Mouse (Mus musculus) embryonic stem cell, embryonic (primary cell): ENCODE data around the gene Extl1.

Experiments
- CTCF ChIA-PET, 4 experiments: fragments of 300-600 bp in 2 of 4; fragments of 350-600 bp in 2 of 4; sonication (Branson Sonifier 250); formaldehyde crosslinking; loops; one replicate each; lab custom pipeline; 2022; ENCODE audit warnings: inconsistent platforms in 2 of 4; lab: Charles Lee
- POLR2A ChIA-PET, 4 experiments: fragments of 300-600 bp in 2 of 4; fragments of 350-600 bp in 2 of 4; sonication (Branson Sonifier 250); formaldehyde crosslinking; loops; one replicate each; lab custom pipeline; 2022; ENCODE audit warnings: antibody characterized with exemption in 4 of 4, inconsistent platforms in 1 of 4; lab: Charles Lee

The Extl1 gene

GRCm38 (mm10) chr4:134324655-134325054 lies 59.0 kb downstream of the Extl1 start:
- CTCF ChIA-PET: interaction anchor here in 2 of 4 experiments (0.6 to 1.7 kb wide), 2 partner anchors 63 to 975 kb away, joined by 3 to 5 read pairs; no protein-coding TSS in a partner anchor
- POLR2A ChIA-PET: interaction anchor here in 1 of 4 experiments (0.6 kb wide), 1 partner anchor 156 kb away, joined by 10 read pairs; no protein-coding TSS in a partner anchor

GRCm38 (mm10) chr4:134321524-134321923 lies 62.1 kb downstream of the Extl1 start:
- POLR2A ChIA-PET: interaction anchor here in 3 of 4 experiments (0.6 to 3.0 kb wide), 8 partner anchors 15 to 579 kb away, joined by 3 to 11 read pairs (median 4); partner anchors contain the start of gene Slc30a2 (in 1 of the 3)
- CTCF ChIA-PET: interaction anchor here in 3 of 4 experiments (0.6 to 2.6 kb wide), 15 partner anchors 9 to 881 kb away, joined by 3 to 8 read pairs (median 4); partner anchors contain the start of gene Pafah2 (in 1 of the 3)

- POLR2A ChIA-PET: interaction anchor here in 2 of 4 experiments (0.6 to 1.2 kb wide), 3 partner anchors 21 to 184 kb away, joined by 3 to 4 read pairs (median 3); no protein-coding TSS in a partner anchor
- CTCF ChIA-PET: interaction anchor here in 2 of 4 experiments (1.2 to 1.3 kb wide), 2 partner anchors 28 to 37 kb away, joined by 3 to 4 read pairs; no protein-coding TSS in a partner anchor
These were observed 64.0 kb downstream of the Extl1 start for GRCm38 (mm10) chr4:134319674-134320073.

GRCm38 (mm10) chr4:134319074-134319473 lies 64.6 kb downstream of the Extl1 start:
- ChIA-PET POLR2A (interaction anchor here in 2 of 4 experiments (0.9 to 1.2 kb wide), 2 partner anchors 22 to 32 kb away, joined by 3 to 4 read pairs; no protein-coding TSS in a partner anchor), CTCF (interaction anchor here in 2 of 4 experiments (1.2 to 1.3 kb wide), 2 partner anchors 27 to 38 kb away, joined by 3 to 4 read pairs; no protein-coding TSS in a partner anchor)

- ChIA-PET POLR2A (interaction anchor here (0.5 to 6.4 kb wide), 41 partner anchors 9 to 1246 kb away, joined by 3 to 47 read pairs (median 4); partner anchors contain the start of genes Slc30a2 (in 2 of the 4), Aunip (in 1 of the 4), Cep85 (in 1 of the 4) and Grrp1 (in 1 of the 4)), CTCF (interaction anchor here in 3 of 4 experiments (0.6 to 3.7 kb wide), 25 partner anchors 13 to 908 kb away, joined by 3 to 16 read pairs (median 3); partner anchors contain the start of genes Cep85 (in 1 of the 3), Pafah2 (in 1 of the 3) and Sh3bgrl3 (in 1 of the 3))
These were observed 67.3 kb downstream of the Extl1 start for GRCm38 (mm10) chr4:134316390-134316789.

- POLR2A ChIA-PET: interaction anchor here in 3 of 4 experiments (0.5 to 6.4 kb wide), 43 partner anchors 11 to 384 kb away, joined by 3 to 47 read pairs (median 5); partner anchors contain the start of genes Cep85 (in 2 of the 3), Pdik1l (in 2 of the 3), Slc30a2 (in 2 of the 3) and Aunip (in 1 of the 3)
These were observed 68.2 kb downstream of the Extl1 start for GRCm38 (mm10) chr4:134315470-134315869.

GRCm38 (mm10) chr4:134314876-134315275 lies 68.8 kb downstream of the Extl1 start, which contains the start of gene Trim63:
Gene Trim63, plus strand, starts transcription at chr4:134315120.
- ChIA-PET POLR2A (interaction anchor here in 3 of 4 experiments (0.5 to 6.4 kb wide), 37 partner anchors 11 to 383 kb away, joined by 3 to 47 read pairs (median 4); partner anchors contain the start of genes Cep85 (in 2 of the 3), Pafah2 (in 2 of the 3), Pdik1l (in 2 of the 3) and Aunip (in 1 of the 3)), CTCF (interaction anchor here in 3 of 4 experiments (0.5 to 3.7 kb wide), 12 partner anchors 18 to 81 kb away, joined by 3 to 16 read pairs (median 5); partner anchors contain the start of gene Pafah2 (in 1 of the 3))

More at GRCm38 (mm10) chr4:134315470-134315869, 68.2 kb downstream of the Extl1 start:
- CTCF ChIA-PET: interaction anchor here in 3 of 4 experiments (0.6 to 3.7 kb wide), 11 partner anchors 14 to 1236 kb away, joined by 3 to 16 read pairs (median 5); partner anchors contain the start of gene Pafah2 (in 1 of the 3)

- ChIA-PET POLR2A (interaction anchor here in 3 of 4 experiments (0.5 to 6.4 kb wide), 32 partner anchors 10 to 1737 kb away, joined by 3 to 47 read pairs (median 4); partner anchors contain the start of genes Cep85 (in 2 of the 3), Pafah2 (in 1 of the 3), Pdik1l (in 1 of the 3) and Sh3bgrl3 (in 1 of the 3)), CTCF (interaction anchor here in 3 of 4 experiments (0.6 to 3.7 kb wide), 18 partner anchors 13 to 164 kb away, joined by 3 to 16 read pairs (median 4); partner anchors contain the start of gene Cep85 (in 1 of the 3))
These were observed 69.5 kb downstream of the Extl1 start for GRCm38 (mm10) chr4:134314081-134314655.

- ChIA-PET CTCF (interaction anchor here in 3 of 4 experiments (0.6 to 3.2 kb wide), 23 partner anchors 8 to 402 kb away, joined by 3 to 13 read pairs (median 3); partner anchors contain the start of genes Cep85 (in 2 of the 3) and Slc30a2 (in 1 of the 3)), POLR2A (interaction anchor here in 2 of 4 experiments (0.9 to 6.4 kb wide), 5 partner anchors 13 to 34 kb away, joined by 3 to 44 read pairs (median 6); partner anchors contain the start of gene Pdik1l (in 1 of the 2))
These were observed 70.7 kb downstream of the Extl1 start for GRCm38 (mm10) chr4:134312901-134313300.

- CTCF ChIA-PET: interaction anchor here (0.6 to 3.2 kb wide), 15 partner anchors 9 to 401 kb away, joined by 3 to 13 read pairs (median 4); partner anchors contain the start of gene Cep85 (in 1 of the 4)
- POLR2A ChIA-PET: interaction anchor here in 3 of 4 experiments (0.9 to 6.4 kb wide), 9 partner anchors 10 to 66 kb away, joined by 3 to 44 read pairs (median 4); partner anchors contain the start of gene Pdik1l (in 1 of the 3)
These were observed 71.3 kb downstream of the Extl1 start for GRCm38 (mm10) chr4:134312341-134312740.

GRCm38 (mm10) chr4:134311784-134312183 lies 71.9 kb downstream of the Extl1 start:
- CTCF ChIA-PET: interaction anchor here in 3 of 4 experiments (0.6 to 3.2 kb wide), 9 partner anchors 11 to 125 kb away, joined by 3 to 13 read pairs (median 4); partner anchors contain the start of gene Cep85 (in 1 of the 3)
- POLR2A ChIA-PET: interaction anchor here in 3 of 4 experiments (0.9 to 6.4 kb wide), 9 partner anchors 10 to 66 kb away, joined by 3 to 44 read pairs (median 4); partner anchors contain the start of gene Pdik1l (in 1 of the 3)

- POLR2A ChIA-PET: interaction anchor here in 3 of 4 experiments (1.3 to 6.4 kb wide), 4 partner anchors 9 to 61 kb away, joined by 3 to 44 read pairs (median 4); no protein-coding TSS in a partner anchor
These were observed 73.0 kb downstream of the Extl1 start for GRCm38 (mm10) chr4:134310656-134311055.

GRCm38 (mm10) chr4:134310106-134310505 lies 73.5 kb downstream of the Extl1 start:
- ChIA-PET POLR2A (no interaction called here), CTCF (no interaction called here)

More at GRCm38 (mm10) chr4:134310656-134311055, 73.0 kb downstream of the Extl1 start:
- CTCF ChIA-PET: interaction anchor here in 2 of 4 experiments (0.6 to 1.3 kb wide), 2 partner anchors 14 to 86 kb away, joined by 3 read pairs; partner anchors contain the start of gene Pafah2 (in 1 of the 2)

GRCm38 (mm10) chr4:134307367-134308072 lies 76.1 kb downstream of the Extl1 start:
- ChIA-PET POLR2A (interaction anchor here in 3 of 4 experiments (0.6 to 1.8 kb wide), 9 partner anchors 9 to 426 kb away, joined by 3 to 7 read pairs (median 4); no protein-coding TSS in a partner anchor), CTCF (interaction anchor here in 3 of 4 experiments (0.6 to 1.8 kb wide), 12 partner anchors 8 to 1613 kb away, joined by 3 to 7 read pairs (median 3); partner anchors contain the start of gene Fuca1 (in 1 of the 3))

GRCm38 (mm10) chr4:134306963-134307362 lies 76.7 kb downstream of the Extl1 start:
- ChIA-PET CTCF (interaction anchor here in 2 of 4 experiments (0.6 to 1.0 kb wide), 5 partner anchors 50 to 1614 kb away, joined by 3 to 5 read pairs (median 3); partner anchors contain the start of gene Fuca1 (in 1 of the 2)), POLR2A (interaction anchor here in 3 of 4 experiments (0.6 to 1.1 kb wide), 5 partner anchors 9 to 426 kb away, joined by 3 to 4 read pairs (median 4); no protein-coding TSS in a partner anchor)
